Mouse (Mus musculus): ENCODE measurements around the gene Kdsr. TPM values are rescaled to one million over a fixed set of nuclear protein-coding genes. Genes with fewer than 3 reads are reported as not detected.
A peak's percentile ranks its signal among the peaks of the same experiment; 100 is the strongest.

Gene Kdsr
- total and polyA plus RNA-seq, 3 experiments: 15.1 to 20.3 TPM; not detected in 1

DNA sequence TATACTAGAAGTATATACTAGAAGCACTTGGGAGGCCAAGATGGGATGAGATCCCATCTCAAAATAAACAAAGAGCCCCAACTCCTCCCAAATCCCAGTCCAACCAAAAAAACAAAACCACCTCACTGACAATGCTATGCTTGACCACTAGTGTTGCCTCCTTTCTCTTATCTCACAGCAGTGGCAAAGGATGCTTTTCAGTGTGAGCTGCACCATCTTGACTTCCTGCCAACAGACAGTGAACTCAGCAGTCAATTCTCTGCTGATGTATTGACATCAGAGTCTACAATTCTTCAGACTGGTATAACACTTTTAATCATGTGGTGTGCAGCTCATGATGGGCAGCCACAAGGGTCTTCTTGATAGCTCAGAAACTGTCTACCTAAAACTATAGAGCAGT lies 9.2 kb upstream of the Kdsr start:
- Histone ChIP-seq H3K9ac (ENCODE audit: control insufficient read depth, low read depth, low read length, poor library complexity, severe bottlenecking) (no peak overlapping the region), H3K27me3 (ENCODE audit: control insufficient read depth in 1 of 2, insufficient read depth in 2 of 2, low read length in 2 of 2) (no peaks in the 10 kb centered on the region), H3K36me3 (ENCODE audit: control insufficient read depth in 1 of 2, insufficient read depth in 2 of 2, low read length in 2 of 2) (peaks cover 0 to 58% of the 10 kb centered on the region in 2 experiments; a peak in 3 of 4 replicates), H3K79me2 (ENCODE audit: control insufficient read depth, insufficient read depth, low read length, poor library complexity) (no peaks in the 10 kb centered on the region), H3K27ac (ENCODE audit: control insufficient read depth, low read depth, low read length) (no peak overlapping the region), H3K4me1 (ENCODE audit: control insufficient read depth in 1 of 2, insufficient read depth in 2 of 2, low read length in 2 of 2) (no peaks in the 10 kb centered on the region), H3K9me3 (replicated peaks; ENCODE audit: insufficient read depth, low read length) (no peaks in the 10 kb centered on the region), H3K4me3 (ENCODE audit: control insufficient read depth in 1 of 2, insufficient read depth in 1 of 2, low read depth in 2 of 2, low read length in 2 of 2) (no peak overlapping the region)
- DNase-seq (ENCODE audit: low read depth, low spot score): peak; percentile 44
- TF ChIP-seq MAZ (IDR thresholded peaks at IDR 0.05; ENCODE audit: low read depth, low read length) (no peak), CHD1 (IDR thresholded peaks at IDR 0.05; ENCODE audit: low read depth, low read length) (no peak), GATA1 (IDR thresholded peaks at IDR 0.05; ENCODE audit: low read depth, low read length) (0 out of 2 replicates have a peak, but pooled peaks have one; percentile 14), TAL1 (IDR thresholded peaks at IDR 0.05; ENCODE audit: low read length) (no peak), SMC3 (IDR thresholded peaks at IDR 0.05; ENCODE audit: low read depth, low read length) (no peak)

DNA sequence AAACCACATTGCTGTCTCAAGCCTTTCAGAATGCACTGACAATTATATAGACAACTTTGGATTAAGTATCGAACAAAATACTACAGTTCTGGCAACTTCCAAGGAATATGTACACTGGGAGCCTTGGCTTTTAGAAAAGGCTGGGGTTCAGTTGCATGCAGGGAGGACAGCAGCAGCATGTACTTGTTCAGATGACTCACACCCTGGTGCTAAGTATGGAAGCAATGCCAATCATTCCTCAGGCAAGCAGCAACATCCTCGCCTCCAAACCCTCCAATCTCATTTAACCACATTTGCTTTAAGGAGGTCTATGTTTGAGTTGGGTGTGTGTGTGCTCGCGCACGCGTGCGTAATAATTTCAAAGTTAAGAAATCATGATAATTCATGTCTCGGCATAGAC lies 6.2 kb upstream of the Kdsr start:
- peaks cover 12 to 34% of the 10 kb centered on the region in 2 experiments for H3K36me3 ChIP-seq (ENCODE audit: control insufficient read depth in 1 of 2, insufficient read depth in 2 of 2, low read length in 2 of 2)
- H3K27ac ChIP-seq (ENCODE audit: control insufficient read depth, low read depth, low read length): no peak overlapping the region
- H3K4me1 ChIP-seq (ENCODE audit: control insufficient read depth in 1 of 2, insufficient read depth in 2 of 2, low read length in 2 of 2): peaks cover 0 to 3% of the 10 kb centered on the region in 2 experiments; a peak in 1 of 4 replicates
- no peak for TF ChIP-seq TCF12 (IDR thresholded peaks at IDR 0.05; ENCODE audit: low read depth, low read length)
- no peak for TF ChIP-seq CHD1 (IDR thresholded peaks at IDR 0.05; ENCODE audit: low read depth, low read length)
- no peak for TF ChIP-seq EP300 (IDR thresholded peaks at IDR 0.05; ENCODE audit: low read depth in 1 of 2, low read length in 2 of 2)
- TF ChIP-seq KAT2A (conservative IDR thresholded peaks at IDR 0.05; ENCODE audit: low read depth, low read length): no peak
- TF ChIP-seq TAL1 (IDR thresholded peaks at IDR 0.05; ENCODE audit: low read length): no peak
- no peak for TF ChIP-seq MXI1 (IDR thresholded peaks at IDR 0.05; ENCODE audit: low read depth, low read length)
- TF ChIP-seq POLR2A (IDR thresholded peaks at IDR 0.05; ENCODE audit: control insufficient read depth in 1 of 2, insufficient read depth in 1 of 2, low read depth in 1 of 2, low read length in 2 of 2, poor library complexity in 1 of 2): no peak
- no peak for TF ChIP-seq USF1 (IDR thresholded peaks at IDR 0.05; ENCODE audit: low read depth, low read length)
- TF ChIP-seq NRF1 (IDR thresholded peaks at IDR 0.05; ENCODE audit: insufficient read depth, low read depth, low read length, poor library complexity, severe bottlenecking): no peak
- TF ChIP-seq ZKSCAN1 (IDR thresholded peaks at IDR 0.05; ENCODE audit: low read depth, low read length): no peak
- H3K9me3 ChIP-seq (replicated peaks; ENCODE audit: insufficient read depth, low read length): no peaks in the 10 kb centered on the region
- no peaks in the 10 kb centered on the region for H3K79me2 ChIP-seq (ENCODE audit: control insufficient read depth, insufficient read depth, low read length, poor library complexity)
- DNase-seq (ENCODE audit: low read depth, low spot score): no peak
- H3K27me3 ChIP-seq (ENCODE audit: control insufficient read depth in 1 of 2, insufficient read depth in 2 of 2, low read length in 2 of 2): no peaks in the 10 kb centered on the region
- no peak overlapping the region for H3K9ac ChIP-seq (ENCODE audit: control insufficient read depth, low read depth, low read length, poor library complexity, severe bottlenecking)
- no peak overlapping the region for H3K4me3 ChIP-seq (ENCODE audit: control insufficient read depth in 1 of 2, insufficient read depth in 1 of 2, low read depth in 2 of 2, low read length in 2 of 2)

DNA sequence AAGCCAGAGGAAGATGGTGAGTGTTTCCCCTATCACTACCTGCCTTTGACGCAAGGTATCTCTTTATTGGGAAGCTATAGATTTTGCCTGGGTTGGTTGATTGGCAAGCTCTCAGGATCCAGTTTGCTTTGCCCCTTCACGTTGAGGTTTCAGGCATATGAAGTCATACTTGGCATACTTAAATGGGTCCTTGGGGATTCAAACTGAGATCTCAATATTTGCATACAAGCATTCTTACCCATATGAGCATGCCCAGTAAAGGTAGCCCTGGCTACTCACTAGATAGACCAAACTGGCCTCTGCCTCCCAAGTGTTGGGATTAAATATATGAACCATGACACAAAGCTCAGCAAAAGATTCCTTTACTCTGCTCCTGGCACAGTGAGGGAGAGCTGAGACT lies 5.3 kb upstream of the Kdsr start:
- Histone ChIP-seq H3K36me3 (ENCODE audit: control insufficient read depth in 1 of 2, insufficient read depth in 2 of 2, low read length in 2 of 2) (peaks cover 15 to 32% of the 10 kb centered on the region in 2 experiments), H3K27ac (ENCODE audit: control insufficient read depth, low read depth, low read length) (no peak overlapping the region), H3K79me2 (ENCODE audit: control insufficient read depth, insufficient read depth, low read length, poor library complexity) (no peaks in the 10 kb centered on the region), H3K9me3 (replicated peaks; ENCODE audit: insufficient read depth, low read length) (no peaks in the 10 kb centered on the region), H3K9ac (ENCODE audit: control insufficient read depth, low read depth, low read length, poor library complexity, severe bottlenecking) (no peak overlapping the region), H3K27me3 (ENCODE audit: control insufficient read depth in 1 of 2, insufficient read depth in 2 of 2, low read length in 2 of 2) (no peaks in the 10 kb centered on the region), H3K4me3 (ENCODE audit: control insufficient read depth in 1 of 2, insufficient read depth in 1 of 2, low read depth in 2 of 2, low read length in 2 of 2) (no peak overlapping the region), H3K4me1 (ENCODE audit: control insufficient read depth in 1 of 2, insufficient read depth in 2 of 2, low read length in 2 of 2) (peaks cover 3% of the 10 kb centered on the region in 2 experiments; a peak in 3 of 4 replicates)
- no peak for DNase-seq (ENCODE audit: low read depth, low spot score)
- TF ChIP-seq ELF1 (IDR thresholded peaks at IDR 0.05; ENCODE audit: low read depth, low read length): no peak
- TF ChIP-seq SIN3A (IDR thresholded peaks at IDR 0.05; ENCODE audit: low read length): no peak
- no peak for TF ChIP-seq MXI1 (IDR thresholded peaks at IDR 0.05; ENCODE audit: low read depth, low read length)
- no peak for TF ChIP-seq POLR2AphosphoS5 (IDR thresholded peaks at IDR 0.05; ENCODE audit: borderline replicate concordance, low read depth, low read length)
- TF ChIP-seq ETS1 (IDR thresholded peaks at IDR 0.05; ENCODE audit: low read depth, low read length): no peak
- TF ChIP-seq KAT2A (conservative IDR thresholded peaks at IDR 0.05; ENCODE audit: low read depth, low read length): no peak
- no peak for TF ChIP-seq ZMIZ1 (IDR thresholded peaks at IDR 0.05; ENCODE audit: low read depth, low read length)
- TF ChIP-seq CHD2 (IDR thresholded peaks at IDR 0.05; ENCODE audit: low read length): no peak
- TF ChIP-seq UBTF (IDR thresholded peaks at IDR 0.05; ENCODE audit: borderline replicate concordance, insufficient read depth, low read depth, low read length): no peak

Data from MEL (cell line).